Mouse (Mus musculus) hindbrain, embryonic 16.5 days (tissue): ENCODE data around the gene Wdr66. TPM values are rescaled to one million over a fixed set of nuclear protein-coding genes. Genes with fewer than 3 reads are reported as not detected.

Source experiments
- ATAC-seq: fragments of 200-750 bp; cut with Nextera tagmentation; 2 replicates; pipeline ENCODE4 v1.8.0; 2017; ENCODE audit warnings: moderate TSS enrichment, moderate library complexity
- H3K27ac ChIP-seq: fragments of 300-500 bp; sonication (generic); 2 replicates; pipeline ENCODE4 v1.5.1; 2014; ENCODE audit warnings: low read depth, mild to moderate bottlenecking, control low read depth, low read length, moderate library complexity
- H3K27me3 ChIP-seq: fragments of 300-500 bp; sonication (generic); replicated peaks from 2 replicates; pipeline ENCODE4 v1.6.1; 2014; ENCODE audit warnings: low read length; ENCODE audit not compliant: control insufficient read depth, insufficient read depth
- H3K36me3 ChIP-seq: fragments of 300-500 bp; sonication (generic); 2 replicates; pipeline ENCODE4 v1.6.1; 2014; ENCODE audit warnings: mild to moderate bottlenecking, low read length, moderate library complexity, mixed read lengths; ENCODE audit not compliant: control insufficient read depth, insufficient read depth
- H3K4me1 ChIP-seq: fragments of 300-500 bp; sonication (generic); 2 replicates; pipeline ENCODE4 v1.6.1; 2014; ENCODE audit warnings: low read depth, low read length; ENCODE audit not compliant: control insufficient read depth, insufficient read depth
- H3K4me2 ChIP-seq: fragments of 300-500 bp; sonication (generic); 2 replicates; pipeline ENCODE4 v1.6.1; 2014; ENCODE audit warnings: mild to moderate bottlenecking, low read length, control low read depth, moderate library complexity
- H3K4me3 ChIP-seq: fragments of 300-500 bp; sonication (generic); 2 replicates; pipeline ENCODE4 v1.5.1; 2014; ENCODE audit warnings: mild to moderate bottlenecking, low read length, control low read depth, moderate library complexity
- H3K9ac ChIP-seq: fragments of 300-500 bp; sonication (generic); 2 replicates; pipeline ENCODE4 v1.6.1; 2014; ENCODE audit warnings: low read depth, mild to moderate bottlenecking, control low read depth, low read length, moderate library complexity
- H3K9me3 ChIP-seq: fragments of 300-500 bp; sonication (generic); 2 replicates; pipeline ENCODE4 v1.6.1; 2014; ENCODE audit warnings: mild to moderate bottlenecking, low read length, moderate library complexity; ENCODE audit not compliant: control insufficient read depth
- WGBS: fragments of 180-500 bp; shearing (Covaris S2); extraction: QIAGEN DNeasy Blood & Tissue Kit; methylation state at CpG from one replicate; pipeline ENCODE4 v1.1.7; 2014; 5-methylcytosine and 5-hydroxymethylcytosine counted together
- polyA plus RNA-seq: library from polyadenylated mRNA; unstranded; fragments of >200 nt; fragmentation: Nextera tagmentation; extraction: Ambion mirVana; gene quantifications from 2 replicates; pipeline ENCODE4 v1.2.1, GENCODE M21; 2015

Gene Wdr66
- polyA plus RNA-seq, 1 experiment from 2014 or later = 1.4 TPM

- Histone ChIP-seq H3K9ac (no peak overlapping the region), H3K4me3 (no peak overlapping the region)
- no peak for ATAC-seq
Measured at GRCm38 (mm10) chr5:123229296-123229695, 22.6 kb upstream of the Wdr66 start.

GRCm38 (mm10) chr5:123232180-123232579 is 19.7 kb upstream of the Wdr66 start:
- 96% methylated on average over 2 of the region's 2 CpGs for WGBS
- ATAC-seq = no peak

More at GRCm38 (mm10) chr5:123229296-123229695, 22.6 kb upstream of the Wdr66 start:
- Histone ChIP-seq H3K4me2 (peak overlapping the region; percentile 85), H3K27me3 (no peaks in the 10 kb centered on the region), H3K4me1 (peaks cover 8% of the 10 kb centered on the region), H3K27ac (no peak overlapping the region), H3K36me3 (no peaks in the 10 kb centered on the region), H3K9me3 (no peaks in the 10 kb centered on the region)
- WGBS = 91% methylated on average over 6 of the region's 6 CpGs

GRCm38 (mm10) chr5:123235731-123236130 is 16.2 kb upstream of the Wdr66 start:
- ATAC-seq = 0 out of 2 replicates have a peak, but pooled peaks have one; percentile 34
- H3K9ac ChIP-seq = no peak overlapping the region
- no peak overlapping the region for H3K4me3 ChIP-seq
- H3K9me3 ChIP-seq = no peaks in the 10 kb centered on the region
- no peak overlapping the region for H3K27ac ChIP-seq
- H3K27me3 ChIP-seq = no peaks in the 10 kb centered on the region
- H3K36me3 ChIP-seq = peaks cover 10% of the 10 kb centered on the region
- 37% methylated on average over 2 of the region's 2 CpGs for WGBS
- no peaks in the 10 kb centered on the region for H3K4me1 ChIP-seq
- H3K4me2 ChIP-seq = no peak overlapping the region

More at GRCm38 (mm10) chr5:123232180-123232579, 19.7 kb upstream of the Wdr66 start:
- Histone ChIP-seq H3K27me3 (no peaks in the 10 kb centered on the region), H3K4me1 (peaks cover 8% of the 10 kb centered on the region), H3K4me2 (no peak overlapping the region), H3K9me3 (no peaks in the 10 kb centered on the region), H3K9ac (no peak overlapping the region), H3K36me3 (peaks cover 1% of the 10 kb centered on the region; the same call in 1 of the 2 replicates), H3K27ac (no peak overlapping the region), H3K4me3 (no peak overlapping the region)

- 83% methylated on average over 9 of the region's 9 CpGs for WGBS
- no peaks in the 10 kb centered on the region for H3K9me3 ChIP-seq
- H3K27ac ChIP-seq = no peak overlapping the region
- no peak for ATAC-seq
- no peak overlapping the region for H3K9ac ChIP-seq
- H3K4me1 ChIP-seq = no peaks in the 10 kb centered on the region
- peaks cover 15% of the 10 kb centered on the region for H3K36me3 ChIP-seq
- no peaks in the 10 kb centered on the region for H3K27me3 ChIP-seq
- no peak overlapping the region for H3K4me3 ChIP-seq
- no peak overlapping the region for H3K4me2 ChIP-seq
Measured at GRCm38 (mm10) chr5:123236426-123236825, 15.5 kb upstream of the Wdr66 start.

- 91% methylated on average over 11 of the region's 11 CpGs for WGBS
- no peak overlapping the region for H3K27ac ChIP-seq
- no peak overlapping the region for H3K4me3 ChIP-seq
- no peaks in the 10 kb centered on the region for H3K9me3 ChIP-seq
- no peaks in the 10 kb centered on the region for H3K4me1 ChIP-seq
- no peak overlapping the region for H3K4me2 ChIP-seq
- no peak overlapping the region for H3K9ac ChIP-seq
- H3K36me3 ChIP-seq = peaks cover 20% of the 10 kb centered on the region
- ATAC-seq = no peak
- no peaks in the 10 kb centered on the region for H3K27me3 ChIP-seq
Measured at GRCm38 (mm10) chr5:123239501-123239900, 12.4 kb upstream of the Wdr66 start.

- ATAC-seq = peak; percentile 65; the same call in 1 of the 2 replicates
- H3K9ac ChIP-seq = no peak overlapping the region
- H3K27ac ChIP-seq = no peak overlapping the region
- H3K4me1 ChIP-seq = no peaks in the 10 kb centered on the region
- 15% methylated on average over 4 of the region's 4 CpGs for WGBS
- H3K9me3 ChIP-seq = no peaks in the 10 kb centered on the region
- no peak overlapping the region for H3K4me2 ChIP-seq
- no peak overlapping the region for H3K4me3 ChIP-seq
- no peaks in the 10 kb centered on the region for H3K27me3 ChIP-seq
- H3K36me3 ChIP-seq = peaks cover 14% of the 10 kb centered on the region
Measured at GRCm38 (mm10) chr5:123245518-123245917, 6.4 kb upstream of the Wdr66 start.

- Histone ChIP-seq H3K9me3 (no peaks in the 10 kb centered on the region), H3K27me3 (no peaks in the 10 kb centered on the region; the same call in 1 of the 2 replicates), H3K9ac (no peak overlapping the region), H3K27ac (no peak overlapping the region), H3K36me3 (peaks cover 4% of the 10 kb centered on the region; the same call in 1 of the 2 replicates), H3K4me3 (no peak overlapping the region), H3K4me1 (peaks cover 3% of the 10 kb centered on the region), H3K4me2 (peak overlapping the region; percentile 87)
- WGBS = 72% methylated on average over 8 of the region's 8 CpGs
- ATAC-seq = no peak
Measured at GRCm38 (mm10) chr5:123251390-123251789, 512 bp upstream of the Wdr66 start.

- Histone ChIP-seq H3K9me3 (no peaks in the 10 kb centered on the region), H3K9ac (0 out of 2 replicates have a peak overlapping the region, but pooled peaks have one; percentile 4), H3K4me2 (peak overlapping the region; percentile 37), H3K4me1 (peaks cover 5% of the 10 kb centered on the region), H3K36me3 (no peaks in the 10 kb centered on the region), H3K4me3 (no peak overlapping the region), H3K27me3 (no peaks in the 10 kb centered on the region; the same call in 1 of the 2 replicates), H3K27ac (no peak overlapping the region)
- WGBS = 22% methylated on average over 23 of the region's 23 CpGs
- ATAC-seq = peak; percentile 37; the same call in 1 of the 2 replicates
Measured at GRCm38 (mm10) chr5:123256841-123257755, 5.2 kb downstream of the Wdr66 start.

GRCm38 (mm10) chr5:123258990-123259389 is 7.1 kb downstream of the Wdr66 start:
- ATAC-seq = no peak
- Histone ChIP-seq H3K4me3 (no peak overlapping the region), H3K36me3 (no peaks in the 10 kb centered on the region), H3K4me1 (peaks cover 4% of the 10 kb centered on the region; the same call in 1 of the 2 replicates), H3K27me3 (no peaks in the 10 kb centered on the region; the same call in 1 of the 2 replicates), H3K27ac (no peak overlapping the region), H3K9me3 (no peaks in the 10 kb centered on the region), H3K9ac (no peak overlapping the region), H3K4me2 (no peak overlapping the region)
- 53% methylated on average over 5 of the region's 5 CpGs for WGBS
